Comparison of ENCODE assay signal across 8 mouse cellular contexts in the genomic region with DNA sequence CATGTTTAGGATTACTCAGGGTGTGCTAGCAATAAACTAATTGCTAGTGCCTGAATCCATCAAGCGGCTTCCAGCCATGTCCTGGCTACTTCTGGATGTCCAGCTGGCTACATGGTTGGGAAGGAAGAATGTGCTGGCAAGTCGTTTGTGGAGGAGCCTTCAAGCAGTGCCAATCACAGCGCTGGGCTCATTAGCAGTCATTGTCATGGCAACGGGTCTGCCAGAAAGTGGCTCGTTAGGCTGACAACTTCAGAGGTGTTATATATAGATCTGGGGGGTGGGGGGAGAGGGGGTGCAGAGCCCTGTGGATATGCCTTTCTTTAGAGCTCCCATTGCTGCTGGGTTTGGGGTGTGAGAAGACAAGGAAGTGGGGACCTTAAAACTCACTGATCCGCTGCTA.
DNase-seq lines count a peak whose midpoint lies in the region; ATAC-seq lines count a peak whose summit lies in the region.

No protein-coding gene starts in this region.

- peak overlapping the region; percentile 82 for H3K27ac ChIP-seq in forebrain, embryonic 16.5 days (ENCODE audit: low read length)

- H3K36me3 ChIP-seq in forebrain, embryonic 16.5 days (ENCODE audit: control insufficient read depth, insufficient read depth) = no peaks in the 10 kb centered on the region

- H3K9me3 ChIP-seq in forebrain, embryonic 16.5 days (ENCODE audit: control insufficient read depth, low read length) = no peaks in the 10 kb centered on the region

- DNase-seq in cerebellum, adult 8-10 months = no peak
- DNase-seq in layer of hippocampus, postnatal 36 days = peak; percentile 68 to 81
- peak; percentile 90 for DNase-seq in right cerebral cortex, adult 18-20 months
- no peak for DNase-seq in gastrocnemius, postnatal 10 days
- no peak for DNase-seq in spleen, adult 18-20 months

- H3K9ac ChIP-seq in forebrain, embryonic 16.5 days (replicated peaks; ENCODE audit: low read depth, low read length) = peak overlapping the region; percentile 33

- WGBS in forebrain, embryonic 16.5 days = 10% methylated on average over 6 of the region's 6 CpGs

- peak; percentile 71 for ATAC-seq in cerebellum, adult (ENCODE audit: insufficient number of reproducible peaks, low FRiP score, low TSS enrichment)
- peak; percentile 89 for ATAC-seq in forebrain, embryonic 16.5 days
- ATAC-seq in monocyte, adult 5-6 weeks (replicated peaks; ENCODE audit: insufficient number of reproducible peaks, low FRiP score, low TSS enrichment, poor library complexity, severe bottlenecking) = no peak

- no peaks in the 10 kb centered on the region for H3K27me3 ChIP-seq in forebrain, embryonic 16.5 days (replicated peaks; ENCODE audit: control insufficient read depth, insufficient read depth, low read length)

- peak overlapping the region; percentile 45 for H3K4me2 ChIP-seq in forebrain, embryonic 16.5 days (ENCODE audit: low read length)

- peak overlapping the region; percentile 38 for H3K4me3 ChIP-seq in forebrain, embryonic 16.5 days (replicated peaks; ENCODE audit: low read length)

- peaks cover 43% of the 10 kb centered on the region for H3K4me1 ChIP-seq in forebrain, embryonic 16.5 days (replicated peaks; ENCODE audit: control insufficient read depth, insufficient read depth, low read length)

Comparison
In these comparisons a context has a peak if more than half of its experiments do, and no peak if none do; other contexts are left out.
1. DNase-seq: peak in layer of hippocampus, postnatal 36 days (2 of 2) and right cerebral cortex, adult 18-20 months (single experiment); none in cerebellum, adult 8-10 months (single experiment), gastrocnemius, postnatal 10 days (single experiment) and spleen, adult 18-20 months (0 of 2).